Mouse (Mus musculus): ENCODE measurements at regions not wholly inside any gene's neighbourhood (a gene's known extent, or its start where the extent isn't known, plus 50 kb on each side); places are given as distances from the start of the nearest gene placed in this dataset.

- no peak overlapping the region for H3K27ac ChIP-seq
- no peak overlapping the region for H3K9ac ChIP-seq (replicated peaks; ENCODE audit: low read length)
- WGBS = 91% methylated on average over 16 of the region's 16 CpGs
Measured at GRCm38 (mm10) chr2:172159909-172160308, 88.4 kb upstream of the Mc3r start.

GRCm38 (mm10) chr2:172177371-172177770, 70.9 kb upstream of the Mc3r start:
- no peak overlapping the region for H3K9ac ChIP-seq (replicated peaks; ENCODE audit: low read length)
- 89% methylated on average over 10 of the region's 10 CpGs for WGBS
- no peak overlapping the region for H3K4me2 ChIP-seq (ENCODE audit: low read depth, low read length)
- no peaks in the 10 kb centered on the region for H3K4me1 ChIP-seq (ENCODE audit: insufficient read depth, low read length)
- TF ChIP-seq CTCF (IDR thresholded peaks at IDR 0.05; ENCODE audit: low read depth) = no peak
- H3K4me3 ChIP-seq (ENCODE audit: low read length) = no peak overlapping the region
- H3K36me3 ChIP-seq (ENCODE audit: insufficient read depth, low read length) = no peaks in the 10 kb centered on the region
- no peak overlapping the region for H3K27ac ChIP-seq
- no peak for ATAC-seq
- H3K9me3 ChIP-seq (ENCODE audit: low read length) = no peaks in the 10 kb centered on the region
- no peaks in the 10 kb centered on the region for H3K27me3 ChIP-seq (ENCODE audit: insufficient read depth, low read length)
- no peak for DNase-seq (ENCODE audit: low spot score)

More at GRCm38 (mm10) chr2:172159909-172160308, 88.4 kb upstream of the Mc3r start:
- Histone ChIP-seq H3K4me3 (ENCODE audit: low read length) (no peak overlapping the region), H3K4me1 (ENCODE audit: insufficient read depth, low read length) (no peaks in the 10 kb centered on the region), H3K4me2 (ENCODE audit: low read depth, low read length) (no peak overlapping the region), H3K9me3 (ENCODE audit: low read length) (no peaks in the 10 kb centered on the region), H3K36me3 (ENCODE audit: insufficient read depth, low read length) (no peaks in the 10 kb centered on the region), H3K27me3 (ENCODE audit: insufficient read depth, low read length) (no peaks in the 10 kb centered on the region)
- no peak for DNase-seq (ENCODE audit: low spot score)
- ATAC-seq = no peak
- no peak for TF ChIP-seq CTCF (IDR thresholded peaks at IDR 0.05; ENCODE audit: low read depth)

DNA sequence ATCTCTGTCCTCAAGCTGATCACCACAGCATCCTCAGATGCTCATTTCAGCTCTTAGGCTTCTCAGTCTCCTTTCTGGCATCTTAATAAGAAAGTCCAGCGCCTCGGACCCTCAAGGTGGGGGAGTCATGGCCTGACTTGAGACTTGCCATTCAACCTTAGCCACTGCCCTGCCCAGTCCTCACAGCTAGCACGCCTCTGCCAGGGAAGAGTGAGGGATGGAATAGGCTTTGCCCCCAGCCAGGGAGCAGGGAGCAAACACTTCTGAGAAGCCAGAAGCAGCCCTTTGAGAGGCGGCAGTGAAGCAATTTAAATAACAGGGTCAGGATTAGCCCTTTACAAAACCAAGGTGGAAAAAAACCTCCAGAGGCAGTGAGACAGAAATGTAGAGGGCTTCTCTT, 69.0 kb upstream of the Mc3r start:
- H3K4me2 ChIP-seq (ENCODE audit: low read depth, low read length) = no peak overlapping the region
- H3K9ac ChIP-seq (replicated peaks; ENCODE audit: low read length) = no peak overlapping the region
- DNase-seq (ENCODE audit: low spot score) (no peak), ATAC-seq (no peak)
- H3K4me1 ChIP-seq (ENCODE audit: insufficient read depth, low read length) = no peaks in the 10 kb centered on the region
- H3K36me3 ChIP-seq (ENCODE audit: insufficient read depth, low read length) = no peaks in the 10 kb centered on the region
- no peaks in the 10 kb centered on the region for H3K27me3 ChIP-seq (ENCODE audit: insufficient read depth, low read length)
- H3K4me3 ChIP-seq (ENCODE audit: low read length) = no peak overlapping the region
- no peak for TF ChIP-seq CTCF (IDR thresholded peaks at IDR 0.05; ENCODE audit: low read depth)
- WGBS = 62% methylated on average over 4 of the region's 4 CpGs
- H3K27ac ChIP-seq = no peak overlapping the region
- no peaks in the 10 kb centered on the region for H3K9me3 ChIP-seq (ENCODE audit: low read length)

DNA sequence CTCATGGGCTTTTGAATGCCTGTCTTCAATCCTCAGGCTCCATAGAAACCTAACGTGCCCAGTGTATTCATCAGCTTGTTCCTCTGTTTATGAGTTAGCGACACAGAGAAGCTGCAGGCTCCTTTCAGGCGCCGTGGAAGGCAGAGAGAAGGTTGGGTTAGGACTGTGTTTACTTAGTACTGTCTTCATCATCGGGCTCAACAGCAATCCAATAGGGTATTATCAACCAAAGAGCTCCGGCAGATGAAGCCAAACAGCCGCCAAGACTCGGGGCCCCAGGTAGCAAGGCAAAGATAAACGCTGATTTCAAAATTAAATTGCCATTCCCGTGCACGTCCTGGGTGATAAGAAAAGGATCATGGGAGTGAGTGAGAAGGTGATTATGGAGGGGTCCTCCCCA, 50.5 kb upstream of the Mc3r start:
- no peak overlapping the region for H3K9ac ChIP-seq (replicated peaks; ENCODE audit: low read length)
- no peak for TF ChIP-seq CTCF (IDR thresholded peaks at IDR 0.05; ENCODE audit: low read depth)
- H3K27ac ChIP-seq = no peak overlapping the region
- no peaks in the 10 kb centered on the region for H3K4me1 ChIP-seq (ENCODE audit: insufficient read depth, low read length)
- no peak for ATAC-seq
- no peaks in the 10 kb centered on the region for H3K9me3 ChIP-seq (ENCODE audit: low read length)
- no peaks in the 10 kb centered on the region for H3K36me3 ChIP-seq (ENCODE audit: insufficient read depth, low read length)
- H3K27me3 ChIP-seq (ENCODE audit: insufficient read depth, low read length) = no peaks in the 10 kb centered on the region
- 79% methylated on average over 11 of the region's 11 CpGs for WGBS
- DNase-seq (ENCODE audit: low spot score) = no peak
- H3K4me2 ChIP-seq (ENCODE audit: low read depth, low read length) = no peak overlapping the region
- no peak overlapping the region for H3K4me3 ChIP-seq (ENCODE audit: low read length)

Small RNA genes lying in the stretch of these regions (microRNA-seq; reads per million reads assigned to microRNA genes)
- gene Gm44301 = 0 reads per million in 2 experiments

Measured in hindbrain, postnatal 0 days (tissue).